Mouse (Mus musculus) T-helper 17 cell (primary cell): ENCODE data around the gene Pold3.

Source experiments
- in situ Hi-C, 2 experiments: fragments of 300-600 bp; cut with MboI, MseI; formaldehyde crosslinking; loops; 1 replicate in 1 of 2; 2 replicates in 1 of 2; pipeline ENCODE4 v1.15.1; 2025; ENCODE audit warnings: high pct_unique_total_duplicates in 2 of 2

Gene Pold3

GRCm38 (mm10) chr7:100121376-100121789 is at the start of gene Pold3:
TSS of gene Pold3 (minus strand) at chr7:100121565.
- in situ Hi-C loops, result no loop called here

GRCm38 (mm10) chr7:100170756-100171155 is 49.4 kb upstream of the Pold3 start:
- in situ Hi-C loops, result loop anchor here in 1 of 2 experiments (10.0 kb wide), 1 partner anchor 1806 kb away; the partner anchor contains the start of gene Tsku

- in situ Hi-C loops, result no loop called here
Measured at GRCm38 (mm10) chr7:100168654-100169053, 47.3 kb upstream of the Pold3 start.

GRCm38 (mm10) chr7:100163506-100163905 is 42.1 kb upstream of the Pold3 start:
- in situ Hi-C loops, result no loop called here

GRCm38 (mm10) chr7:100160006-100160405 is 38.6 kb upstream of the Pold3 start:
- in situ Hi-C loops, result no loop called here

- in situ Hi-C loops, result no loop called here
Measured at GRCm38 (mm10) chr7:100159105-100159841, 37.9 kb upstream of the Pold3 start, which contains the start of gene Lipt2. TSS of gene Lipt2 (plus strand) at chr7:100159277.

- in situ Hi-C loops, result no loop called here
Measured at GRCm38 (mm10) chr7:100157669-100158068, 36.3 kb upstream of the Pold3 start.

- in situ Hi-C loops, result no loop called here
Measured at GRCm38 (mm10) chr7:100150626-100151025, 29.3 kb upstream of the Pold3 start.

GRCm38 (mm10) chr7:100150086-100150485 is 28.7 kb upstream of the Pold3 start:
- in situ Hi-C loops, result no loop called here

- in situ Hi-C loops, result no loop called here
Measured at GRCm38 (mm10) chr7:100148586-100148985, 27.2 kb upstream of the Pold3 start.

GRCm38 (mm10) chr7:100140591-100140990 is 19.2 kb upstream of the Pold3 start:
- in situ Hi-C loops, result no loop called here

GRCm38 (mm10) chr7:100138075-100138474 is 16.7 kb upstream of the Pold3 start:
- in situ Hi-C loops, result no loop called here

- in situ Hi-C loops, result no loop called here
Measured at GRCm38 (mm10) chr7:100137038-100137437, 15.7 kb upstream of the Pold3 start.

GRCm38 (mm10) chr7:100132379-100132778 is 11.0 kb upstream of the Pold3 start:
- in situ Hi-C loops, result no loop called here

- in situ Hi-C loops, result no loop called here
Measured at GRCm38 (mm10) chr7:100130592-100130991, 9.2 kb upstream of the Pold3 start.

GRCm38 (mm10) chr7:100128262-100129041 is 7.1 kb upstream of the Pold3 start:
- in situ Hi-C loops, result loop anchor here in 1 of 2 experiments (5.0 kb wide), 1 partner anchor 59 kb away; no protein-coding TSS in a partner anchor

- in situ Hi-C loops, result loop anchor here in 1 of 2 experiments (5.0 kb wide), 1 partner anchor 61 kb away; no protein-coding TSS in a partner anchor
Measured at GRCm38 (mm10) chr7:100126514-100126913, 5.1 kb upstream of the Pold3 start.

- in situ Hi-C loops, result loop anchor here in 1 of 2 experiments (5.0 kb wide), 1 partner anchor 62 kb away; no protein-coding TSS in a partner anchor
Measured at GRCm38 (mm10) chr7:100125166-100125565, 3.8 kb upstream of the Pold3 start.

GRCm38 (mm10) chr7:100124211-100124610 is 2.8 kb upstream of the Pold3 start:
- in situ Hi-C loops, result no loop called here

- in situ Hi-C loops, result no loop called here
Measured at GRCm38 (mm10) chr7:100123486-100123885, 2.1 kb upstream of the Pold3 start.

GRCm38 (mm10) chr7:100120791-100121261 is 539 bp downstream of the Pold3 start:
- in situ Hi-C loops, result no loop called here

- in situ Hi-C loops, result no loop called here
Measured at GRCm38 (mm10) chr7:100114279-100114678, 7.1 kb downstream of the Pold3 start.
